Mouse (Mus musculus) olfactory bulb, adult 2 months (tissue): ENCODE measurements around the gene Pou2f2.

Experiments
- CTCF ChIP-seq: fragments of 200-500 bp; IDR thresholded peaks from 2 replicates; pipeline ENCODE4 v1.5.1; 2012; ENCODE audit warnings: low read depth, mild to moderate bottlenecking, low read length, moderate library complexity; ENCODE audit not compliant: insufficient read depth
- POLR2A ChIP-seq: fragments of 200-500 bp; IDR thresholded peaks from 2 replicates; pipeline ENCODE4 v1.6.1; 2012; ENCODE audit warnings: mild to moderate bottlenecking, low read depth, low read length, moderate library complexity; ENCODE audit not compliant: insufficient read depth

GRCm38 (mm10) chr7:25067338-25067737 is 112.2 kb downstream of the Pou2f2 start:
- TF ChIP-seq CTCF: no peak
- no peak for TF ChIP-seq POLR2A
